Mouse (Mus musculus) ES-Bruce4 (cell line): ENCODE data around the gene Ehmt1.

Source experiments
- CTCF ChIP-seq: IDR thresholded peaks from one replicate; pipeline ENCODE4 v1.8.1; 2011; ENCODE audit warnings: low read depth, low read length
- EP300 ChIP-seq: IDR thresholded peaks from 2 replicates; pipeline ENCODE4 v1.6.1; 2011; ENCODE audit warnings: low read depth, low read length; ENCODE audit not compliant: insufficient read depth
- POLR2A ChIP-seq: IDR thresholded peaks from one replicate; pipeline ENCODE4 v1.8.1; 2011; ENCODE audit warnings: low read length; ENCODE audit not compliant: insufficient read depth

DNA sequence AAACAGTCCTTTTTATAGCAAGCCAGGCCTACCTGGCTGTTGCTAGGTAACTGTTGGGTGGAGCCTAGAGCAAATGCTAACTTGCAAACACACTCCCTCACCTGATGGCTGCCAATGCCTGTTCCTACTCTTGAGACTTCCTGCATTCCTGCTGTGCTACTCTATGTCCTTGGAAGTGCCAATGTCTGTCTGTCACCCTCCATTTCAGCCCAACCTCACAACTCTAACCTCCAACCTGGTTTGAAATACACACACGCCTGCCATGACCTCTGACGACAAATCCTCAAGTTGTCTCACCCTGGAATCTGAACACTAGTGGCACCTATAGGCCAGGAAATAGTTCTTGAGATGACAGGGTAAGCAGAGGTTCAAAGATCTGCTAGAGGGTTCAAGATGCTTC lies 9.7 kb upstream of the Ehmt1 start:
- TF ChIP-seq POLR2A (no peak), EP300 (no peak), CTCF (no peak)
